Mouse (Mus musculus): Measurements from ENCODE around the gene Cyp27a1. TPM values are rescaled to one million over a fixed set of nuclear protein-coding genes. Genes with fewer than 3 reads are reported as not detected.

Cyp27a1 gene
- polyA plus RNA-seq, 1 experiment = 35.7 TPM

DNA sequence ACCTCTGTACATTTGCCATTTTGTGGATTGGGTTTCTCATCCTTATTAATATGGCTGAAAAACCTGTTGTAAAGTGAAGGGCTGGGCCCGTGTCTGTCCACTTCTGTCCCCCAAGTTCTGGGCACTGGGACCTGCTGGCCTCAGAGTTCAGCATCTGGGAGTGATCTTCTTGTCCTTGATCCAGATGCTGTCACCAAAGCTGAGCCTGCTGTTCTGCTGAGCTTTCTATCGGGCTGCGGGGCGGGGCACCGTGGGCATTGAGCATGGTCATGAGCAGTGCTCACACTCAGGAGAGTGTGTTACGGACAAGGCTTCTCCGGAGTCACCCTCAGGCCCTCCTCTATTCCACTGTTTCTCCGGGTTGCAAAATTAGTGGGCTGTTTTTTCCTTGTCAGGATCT, 4.7 kb downstream of the Cyp27a1 start:
- no peak for DNase-seq (ENCODE audit: low read depth)

GRCm38 (mm10) chr1:74719281-74719680, 5.9 kb downstream of the Cyp27a1 start:
- no peak for DNase-seq (ENCODE audit: low read depth)

DNA sequence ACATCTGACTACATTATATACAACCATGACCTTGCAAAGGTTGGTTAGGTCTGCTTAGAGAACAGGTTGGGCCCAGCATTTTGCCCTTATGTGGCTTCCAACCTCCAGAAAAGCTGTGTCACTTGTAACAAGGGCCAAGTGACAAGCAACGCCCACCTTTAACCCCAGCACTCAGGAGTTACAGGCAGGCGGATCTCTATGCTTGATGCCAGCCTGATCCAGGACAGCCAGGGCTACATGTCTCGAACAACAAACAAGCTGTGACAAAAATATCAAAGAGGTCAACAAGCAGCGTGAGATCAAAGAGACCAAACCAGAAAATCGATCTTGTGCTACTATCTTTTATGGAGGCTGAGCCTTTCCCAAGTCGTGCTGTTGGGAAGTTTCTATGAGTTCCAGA, 8.3 kb downstream of the Cyp27a1 start:
- no peak for DNase-seq (ENCODE audit: low read depth)

DNA sequence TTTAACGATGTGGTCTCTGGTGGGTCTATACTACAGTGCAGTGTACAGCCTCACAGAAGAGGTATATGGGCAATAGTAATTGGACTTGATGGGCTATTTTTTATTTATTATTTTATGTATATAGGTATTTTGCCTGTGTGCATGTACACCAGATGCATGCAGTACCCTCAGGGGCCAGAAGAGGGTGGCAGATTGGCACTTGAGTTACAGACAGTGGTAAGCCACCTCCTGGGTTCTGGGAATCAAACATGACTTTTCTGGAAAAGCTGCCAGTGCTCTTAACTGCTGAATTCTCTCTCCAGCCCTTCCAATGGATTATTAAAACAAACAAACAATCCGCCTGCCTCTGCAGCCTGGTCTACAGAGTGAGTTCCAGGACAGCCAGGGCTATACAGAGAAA, 10.4 kb downstream of the Cyp27a1 start:
- DNase-seq (ENCODE audit: low read depth) = no peak

GRCm38 (mm10) chr1:74726114-74726513, 12.7 kb downstream of the Cyp27a1 start:
- peak; percentile 58 for DNase-seq (ENCODE audit: low read depth)

DNA sequence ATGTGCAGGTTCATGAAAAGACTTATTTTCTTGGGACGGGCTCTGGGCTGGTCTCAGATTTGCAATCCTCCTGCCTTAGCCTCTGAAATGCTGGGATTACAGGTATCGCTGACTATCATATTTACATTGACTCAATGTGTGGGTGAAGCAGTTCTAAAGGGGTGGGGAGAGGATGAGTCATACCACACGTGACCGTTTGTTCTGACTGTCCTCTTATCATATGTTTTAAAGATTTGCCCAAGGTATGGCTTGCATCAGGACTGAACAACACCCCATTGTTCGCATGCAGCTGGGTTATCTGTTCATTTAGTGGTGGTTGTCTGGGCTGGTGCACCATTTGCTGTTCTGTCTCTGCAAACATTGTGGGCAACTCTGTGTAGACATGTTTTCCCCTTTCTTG, 13.3 kb downstream of the Cyp27a1 start:
- DNase-seq (ENCODE audit: low read depth) = peak; percentile 59

DNA sequence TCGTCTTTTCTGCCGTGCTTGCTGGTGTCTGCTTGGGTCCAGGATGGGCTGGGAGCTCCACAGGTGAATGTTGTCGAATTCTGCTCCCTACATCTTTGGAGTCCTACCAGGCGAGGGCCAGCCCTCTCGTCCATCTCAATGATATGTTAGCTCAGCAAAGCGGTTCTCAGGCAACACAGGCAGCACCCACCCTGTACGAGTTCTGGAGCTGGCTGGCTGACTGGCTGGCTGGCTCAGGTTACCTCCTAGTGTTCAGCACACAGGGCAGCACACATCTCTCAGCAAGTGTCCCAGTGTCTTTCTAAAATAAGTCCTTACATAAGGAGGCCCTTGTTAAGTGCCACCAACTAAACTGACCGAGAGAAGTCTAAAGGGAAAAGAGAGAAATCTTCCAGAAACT, 15.1 kb downstream of the Cyp27a1 start:
- DNase-seq (ENCODE audit: low read depth) = no peak

DNA sequence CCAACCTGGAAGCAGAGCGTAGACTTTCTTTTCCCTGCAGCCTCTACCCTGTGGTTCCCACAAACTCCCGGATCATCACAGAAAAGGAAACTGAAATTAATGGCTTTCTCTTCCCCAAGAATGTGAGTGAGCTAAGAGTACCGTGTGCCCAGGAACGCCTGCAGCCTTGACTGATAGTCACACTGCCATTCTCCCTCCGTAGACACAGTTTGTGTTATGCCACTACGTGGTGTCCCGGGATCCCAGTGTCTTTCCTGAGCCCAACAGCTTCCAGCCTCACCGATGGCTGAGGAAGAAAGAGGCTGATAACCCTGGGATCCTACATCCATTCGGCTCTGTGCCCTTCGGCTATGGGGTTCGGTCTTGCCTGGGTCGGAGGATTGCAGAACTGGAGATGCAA, 23.6 kb downstream of the Cyp27a1 start:
- no peak for DNase-seq (ENCODE audit: low read depth)

DNA sequence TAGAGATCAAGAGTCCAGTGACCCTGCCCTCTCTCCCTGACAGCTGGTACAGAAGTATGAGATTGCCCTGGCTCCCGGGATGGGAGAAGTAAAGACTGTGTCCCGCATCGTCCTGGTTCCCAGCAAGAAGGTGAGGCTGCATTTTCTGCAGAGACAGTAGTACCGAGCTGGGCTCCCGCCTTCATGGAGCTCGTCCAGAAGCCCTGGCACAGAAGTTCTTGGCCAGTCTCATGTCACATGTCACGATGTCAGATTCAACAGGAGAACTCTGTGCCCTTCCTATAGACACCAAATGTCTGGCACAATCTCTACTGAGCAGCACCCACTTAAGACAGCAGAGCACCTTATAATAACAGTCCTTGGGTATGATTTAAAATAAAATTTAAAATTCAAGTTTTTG, 24.1 kb downstream of the Cyp27a1 start:
- no peak for DNase-seq (ENCODE audit: low read depth)

- DNase-seq (ENCODE audit: low read depth) = no peak
These were observed 27.5 kb downstream of the Cyp27a1 start for GRCm38 (mm10) chr1:74740846-74741245.

DNA sequence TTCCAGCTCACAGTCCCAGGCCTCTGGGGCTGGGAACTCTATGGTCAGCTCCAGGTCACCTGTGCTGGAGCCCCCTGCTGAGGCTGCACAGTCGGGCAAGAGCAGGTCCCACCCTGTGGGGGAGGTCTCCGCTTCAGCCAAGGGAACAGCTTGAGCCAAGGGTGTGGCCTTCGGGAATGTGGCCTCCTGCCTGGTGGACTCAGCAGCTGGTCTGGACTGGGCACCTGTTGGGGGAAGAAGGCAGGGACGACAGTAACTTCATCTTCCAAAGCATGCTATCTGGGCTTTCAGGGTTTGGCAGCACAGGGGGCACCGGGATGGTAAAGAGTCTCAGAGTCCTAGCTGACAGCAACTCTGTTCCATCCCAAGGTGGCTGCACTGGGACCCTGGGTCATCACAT, 34.0 kb downstream of the Cyp27a1 start:
- no peak for DNase-seq (ENCODE audit: low read depth)

DNA sequence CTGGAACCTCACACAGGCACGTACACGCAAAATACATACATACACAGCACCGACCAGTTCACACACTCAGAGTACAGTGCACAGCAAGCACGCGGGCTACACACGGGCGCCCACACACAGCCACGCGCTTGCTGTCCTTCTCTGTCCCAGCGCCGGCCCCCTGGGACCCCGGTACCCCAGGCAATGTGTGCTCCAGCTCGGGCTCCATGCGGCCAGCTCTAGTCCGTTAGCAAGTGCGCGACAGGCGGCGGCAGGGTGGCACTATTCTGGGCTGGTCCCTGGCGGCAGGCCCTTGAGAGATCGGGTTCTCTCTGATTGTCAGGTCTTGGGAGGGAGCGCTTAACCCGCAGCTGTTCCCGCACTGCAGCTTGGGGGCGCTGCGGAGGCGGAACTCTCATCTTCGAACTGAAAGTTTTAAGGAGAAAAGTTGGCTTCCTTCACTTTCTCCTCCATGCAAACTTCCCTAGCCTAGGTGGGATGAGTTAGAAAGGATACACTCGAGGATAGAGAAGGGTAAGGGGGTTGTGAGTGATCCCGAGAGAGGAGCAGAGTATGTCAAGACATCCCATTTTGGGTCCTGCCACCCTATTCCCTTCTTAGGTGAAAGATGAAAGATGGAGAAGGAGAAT, 35.4 kb downstream of the Cyp27a1 start, which contains the start of gene Prkag3:
Gene Prkag3, minus strand, starts transcription at position 579 of the 629 bp plus-strand sequence.
- DNase-seq (ENCODE audit: low read depth) = no peak

DNA sequence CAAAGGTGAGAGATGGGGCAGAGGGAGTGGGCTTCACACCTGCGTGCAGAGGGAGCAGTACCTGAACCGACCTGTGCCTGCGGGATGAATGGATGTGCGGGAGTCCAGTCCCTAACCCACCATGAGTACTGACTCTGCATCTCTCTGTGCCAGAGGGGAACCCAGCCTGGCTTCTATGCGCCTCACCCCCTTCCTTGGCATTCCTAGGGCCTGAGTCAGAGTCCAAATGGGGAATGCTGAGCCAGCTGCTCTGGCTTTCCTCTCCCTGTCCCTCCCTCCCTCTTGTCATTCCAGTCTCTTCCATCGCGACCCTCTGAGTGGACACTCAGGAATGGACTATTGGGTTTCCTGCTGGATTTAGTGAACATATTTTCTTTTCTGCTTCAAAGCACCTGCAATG, 35.9 kb downstream of the Cyp27a1 start:
- no peak for DNase-seq (ENCODE audit: low read depth)

DNA sequence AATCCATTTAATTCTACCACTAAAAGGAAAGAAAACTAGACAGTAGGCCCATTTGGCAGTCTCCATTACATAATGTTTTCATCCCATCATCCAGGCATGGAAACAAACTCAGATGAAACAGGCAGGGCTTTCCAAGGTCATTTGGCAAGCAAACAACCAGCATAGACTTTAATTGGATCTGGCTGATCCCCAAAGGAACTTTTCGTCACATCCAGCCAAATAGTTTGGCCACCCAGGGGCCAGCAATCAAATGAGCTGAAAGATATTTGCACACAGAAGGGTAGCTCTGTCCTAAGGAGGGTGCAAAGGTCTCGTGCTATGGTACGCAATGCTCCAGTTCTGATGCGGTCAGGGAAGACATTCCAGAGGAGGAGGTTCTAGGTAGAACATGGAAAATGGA, 37.3 kb downstream of the Cyp27a1 start:
- DNase-seq (ENCODE audit: low read depth) = no peak

DNA sequence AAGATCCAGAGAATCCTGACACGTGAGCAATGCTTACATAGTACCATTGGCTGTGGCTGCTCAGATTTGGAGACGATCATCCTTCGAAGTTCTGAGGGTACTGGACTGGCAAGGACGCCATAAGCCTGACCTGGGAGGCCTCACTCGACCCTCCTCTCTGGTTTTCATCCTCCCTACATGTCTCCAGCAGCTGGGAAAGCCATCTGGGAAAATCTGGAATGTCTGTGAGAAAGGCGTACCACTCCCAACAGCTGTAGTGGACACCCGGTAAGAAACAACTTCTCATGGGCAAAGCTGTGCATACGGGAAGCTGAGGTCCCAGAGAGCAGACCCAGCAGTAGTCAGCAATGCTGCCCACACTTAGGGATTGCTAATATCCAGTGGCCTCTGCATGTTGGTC, 38.8 kb downstream of the Cyp27a1 start:
- no peak for DNase-seq (ENCODE audit: low read depth)

DNA sequence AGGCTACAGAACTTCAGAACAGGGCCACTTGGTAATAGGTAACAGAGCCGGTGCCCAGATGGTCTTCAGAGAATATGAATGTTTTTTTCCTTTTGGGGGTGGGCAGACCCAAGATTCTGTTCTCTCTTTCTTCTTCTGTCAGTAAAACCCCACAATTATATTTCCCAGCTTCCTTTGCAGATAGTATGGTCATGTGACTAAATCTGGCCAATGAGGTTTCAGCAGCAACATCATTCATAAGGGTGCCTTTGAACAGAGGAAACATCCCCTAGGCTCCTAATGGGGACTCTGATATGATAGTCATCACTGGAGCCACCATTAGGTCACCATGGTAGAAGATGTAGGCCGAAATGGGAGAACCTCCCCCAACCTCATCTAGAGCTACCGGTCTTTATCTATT, 39.5 kb downstream of the Cyp27a1 start:
- no peak for DNase-seq (ENCODE audit: low read depth)

DNA sequence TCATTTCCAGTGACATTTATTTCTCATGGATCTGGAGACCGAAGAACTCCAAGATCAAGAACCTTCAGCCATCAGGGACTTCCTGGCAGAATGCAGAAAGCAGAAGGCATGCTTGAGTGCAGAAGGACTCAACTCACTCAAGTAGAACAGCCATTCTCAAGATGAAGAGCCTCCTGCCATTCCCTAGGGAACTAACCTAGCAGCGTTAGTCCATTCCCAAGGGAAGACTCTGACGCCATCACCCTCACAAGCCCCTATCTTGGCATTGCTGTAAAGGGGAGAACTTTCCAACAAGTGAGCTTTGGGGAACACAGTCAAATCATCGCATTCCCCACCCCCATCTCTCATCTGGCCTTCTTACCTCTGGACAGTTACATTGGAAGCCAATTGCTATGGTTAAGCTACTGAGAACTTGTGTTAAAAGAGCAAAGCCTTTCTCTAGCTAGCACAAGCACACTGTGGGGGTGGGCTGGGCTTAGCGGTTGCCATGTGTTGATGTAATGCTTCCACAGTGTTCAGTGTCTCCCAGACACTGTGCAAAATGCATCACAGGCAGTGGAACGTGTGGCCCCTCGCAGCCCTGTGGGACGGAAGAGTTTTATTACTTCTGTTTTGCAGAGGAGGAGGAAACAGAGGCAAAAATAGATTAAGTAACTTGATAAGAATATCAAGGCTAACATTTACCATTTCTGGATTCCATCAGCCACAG, 40.0 kb downstream of the Cyp27a1 start:
- DNase-seq (ENCODE audit: low read depth) = no peak

DNA sequence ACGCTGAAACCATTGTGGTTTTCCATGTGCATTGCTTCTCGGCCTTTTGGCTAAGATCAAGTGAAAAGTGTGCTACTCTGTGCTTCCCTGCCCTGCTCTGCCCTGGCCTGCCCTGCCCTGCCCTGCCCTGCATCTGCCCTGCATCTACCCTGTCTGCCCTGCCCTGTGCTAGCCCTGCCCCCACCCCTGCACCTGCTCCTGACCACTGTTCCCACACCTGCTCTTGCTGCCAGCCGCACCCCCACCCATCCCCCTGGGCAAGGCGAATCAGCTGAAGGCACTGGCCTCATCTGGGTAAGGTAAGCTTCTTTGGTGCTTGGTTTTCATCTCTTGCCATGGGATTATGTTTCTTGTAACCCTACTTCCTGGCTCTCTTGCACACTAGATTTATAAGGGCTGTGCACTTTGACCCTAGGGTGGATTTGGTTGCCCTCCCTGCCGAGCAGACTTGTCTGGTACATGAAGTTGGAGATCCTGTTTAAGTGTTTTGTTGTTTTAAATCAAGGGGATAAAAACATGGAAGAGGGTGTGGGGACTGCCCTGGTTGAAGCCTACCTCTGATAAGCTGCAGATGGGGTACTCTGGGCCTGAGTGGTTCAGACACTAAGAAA, 40.9 kb downstream of the Cyp27a1 start:
- DNase-seq (ENCODE audit: low read depth) = no peak

GRCm38 (mm10) chr1:74759773-74760172, 46.4 kb downstream of the Cyp27a1 start:
- no peak for DNase-seq (ENCODE audit: low read depth)

- DNase-seq (ENCODE audit: low read depth) = no peak
These were observed 49.7 kb downstream of the Cyp27a1 start for GRCm38 (mm10) chr1:74763081-74763480.

GRCm38 (mm10) chr1:74770727-74771466, 57.5 kb downstream of the Cyp27a1 start:
- no peak for DNase-seq (ENCODE audit: low read depth)

DNA sequence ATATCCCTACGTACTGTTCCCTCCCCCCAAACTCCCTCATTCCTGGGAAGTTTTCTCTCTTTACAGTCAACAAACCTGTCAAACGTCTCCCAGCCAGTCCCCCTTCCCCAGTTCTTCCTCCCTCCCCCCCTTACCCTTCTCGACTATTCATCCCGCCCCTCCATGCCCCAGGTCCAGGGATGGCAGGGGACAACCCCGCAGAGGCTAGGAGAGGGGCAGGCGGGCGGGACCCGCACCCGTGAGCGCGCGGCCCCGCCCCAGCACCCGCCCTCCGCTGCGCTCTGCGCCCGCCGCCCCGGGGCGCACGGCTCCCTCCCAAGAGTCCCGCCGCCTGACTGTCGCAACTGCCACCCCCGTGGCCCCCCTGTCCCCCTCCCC, 58.1 kb downstream of the Cyp27a1 start:
- DNase-seq (ENCODE audit: low read depth) = no peak

DNA sequence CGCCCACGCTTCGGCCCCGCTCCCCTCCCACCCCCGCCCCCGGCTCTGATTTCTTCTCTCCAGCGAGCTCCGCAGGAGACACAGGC, 58.3 kb downstream of the Cyp27a1 start, which contains the start of gene Wnt6:
Gene Wnt6, plus strand, starts transcription at position 48 of the 86 bp plus-strand sequence.
- DNase-seq (ENCODE audit: low read depth) = no peak
